Mouse (Mus musculus) limb, embryonic 13.5 days (tissue): ENCODE data around the gene Camta2. TPM values are rescaled to one million over a fixed set of nuclear protein-coding genes. Genes with fewer than 3 reads are reported as not detected.
A peak's percentile ranks its signal among the peaks of the same experiment; 100 is the strongest.

Experiments
- ATAC-seq: fragments of 200-750 bp; cut with Nextera tagmentation; 2 replicates; pipeline ENCODE4 v1.8.0; 2017; ENCODE audit warnings: low read depth, moderate number of reproducible peaks, moderate TSS enrichment; ENCODE audit not compliant: low FRiP score
- H3K27ac ChIP-seq: fragments of 300-500 bp; sonication (generic); 2 replicates; pipeline ENCODE4 v1.5.1; 2015; ENCODE audit warnings: inconsistent platforms, mild to moderate bottlenecking, moderate library complexity
- H3K27me3 ChIP-seq: fragments of 300-500 bp; sonication (generic); 2 replicates; pipeline ENCODE4 v1.6.1; 2015; ENCODE audit warnings: mild to moderate bottlenecking, inconsistent platforms
- H3K36me3 ChIP-seq: fragments of 300-500 bp; sonication (generic); 2 replicates; pipeline ENCODE4 v1.6.1; 2015; ENCODE audit warnings: inconsistent platforms, mild to moderate bottlenecking, moderate library complexity
- H3K4me1 ChIP-seq: fragments of 300-500 bp; sonication (generic); 2 replicates; pipeline ENCODE4 v1.6.1; 2015; ENCODE audit warnings: inconsistent platforms
- H3K4me2 ChIP-seq: fragments of 300-500 bp; sonication (generic); replicated peaks from 2 replicates; pipeline ENCODE4 v1.6.1; 2015; ENCODE audit warnings: inconsistent platforms, mild to moderate bottlenecking, moderate library complexity
- H3K4me3 ChIP-seq: fragments of 300-500 bp; sonication (generic); 2 replicates; pipeline ENCODE4 v1.5.1; 2015; ENCODE audit warnings: moderate library complexity, mild to moderate bottlenecking, inconsistent platforms
- H3K9ac ChIP-seq: fragments of 300-500 bp; sonication (generic); 2 replicates; pipeline ENCODE4 v1.6.1; 2015; ENCODE audit warnings: mild to moderate bottlenecking, inconsistent platforms
- H3K9me3 ChIP-seq: fragments of 300-500 bp; sonication (generic); 2 replicates; pipeline ENCODE4 v1.6.1; 2016; ENCODE audit warnings: inconsistent platforms
- WGBS: fragments of 180-500 bp; shearing (Covaris S2); methylation state at CpG from one replicate; pipeline ENCODE4 v1.1.7; 2015; 5-methylcytosine and 5-hydroxymethylcytosine counted together
- polyA plus RNA-seq: library from polyadenylated mRNA; unstranded; fragments of >200 nt; fragmentation: Nextera tagmentation; extraction: Ambion mirVana; gene quantifications from 2 replicates; pipeline ENCODE4 v1.2.1, GENCODE M21; 2015

Camta2 gene
- 11.8 and 15.1 TPM in 2 replicates for polyA plus RNA-seq

- peak within 1 kb of the TSS; percentile 86 for H3K27ac ChIP-seq
- H3K4me2 ChIP-seq = peak within 1 kb of the TSS; percentile 87
- H3K9me3 ChIP-seq = no peaks in the 10 kb centered on the region
- H3K36me3 ChIP-seq = peaks cover 29% of the 10 kb centered on the region
- peaks cover 24% of the 10 kb centered on the region for H3K4me1 ChIP-seq
- H3K27me3 ChIP-seq = no peaks in the 10 kb centered on the region
- peak within 1 kb of the TSS; percentile 86 for H3K4me3 ChIP-seq
- peak; percentile 83 for ATAC-seq
- peak within 1 kb of the TSS; percentile 86 for H3K9ac ChIP-seq
- whole genome bisulfite sequencing = under 1% methylated on average over 54 of the region's 55 CpGs
These were observed at the start of gene Camta2 for GRCm38 (mm10) chr11:70687601-70688199. Gene Camta2, minus strand, starts transcription at chr11:70688105.

- no peak overlapping the region for H3K27ac ChIP-seq
- 0 out of 2 replicates have a peak, but pooled peaks cover 3% of the 10 kb centered on the region for H3K4me1 ChIP-seq
- peaks cover 13% of the 10 kb centered on the region for H3K36me3 ChIP-seq
- WGBS = 20% methylated on average over 5 of the region's 5 CpGs
- no peaks in the 10 kb centered on the region for H3K9me3 ChIP-seq
- H3K4me3 ChIP-seq = no peak overlapping the region
- no peaks in the 10 kb centered on the region for H3K27me3 ChIP-seq
- ATAC-seq = no peak
- no peak overlapping the region for H3K4me2 ChIP-seq
- no peak overlapping the region; the same call in 1 of the 2 replicates for H3K9ac ChIP-seq
These were observed 45.4 kb upstream of the Camta2 start for GRCm38 (mm10) chr11:70733256-70733655.

DNA sequence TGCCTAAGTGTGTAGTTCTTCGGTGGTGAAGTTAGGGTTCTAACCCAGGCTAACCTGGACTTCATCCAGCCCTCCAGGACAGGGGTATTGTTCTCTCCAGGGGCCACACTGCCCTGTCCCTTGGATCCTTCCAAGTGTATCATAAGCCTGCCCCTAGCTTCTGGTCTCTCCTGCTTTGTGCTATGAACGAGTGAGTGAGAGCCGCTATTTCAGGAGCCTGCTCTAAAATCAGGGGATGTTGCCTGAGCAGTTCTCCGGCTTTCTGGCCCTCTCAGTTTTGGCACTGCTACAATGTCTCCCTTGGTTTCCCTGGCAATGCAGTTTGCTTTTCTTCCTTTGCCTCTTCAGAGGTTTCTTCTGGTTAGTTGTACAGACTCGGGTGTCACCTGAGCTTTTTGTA is 43.3 kb upstream of the Camta2 start:
- Histone ChIP-seq H3K9me3 (no peaks in the 10 kb centered on the region), H3K4me3 (no peak overlapping the region), H3K4me1 (0 out of 2 replicates have a peak, but pooled peaks cover 3% of the 10 kb centered on the region), H3K36me3 (peaks cover 34% of the 10 kb centered on the region), H3K27me3 (no peaks in the 10 kb centered on the region), H3K27ac (no peak overlapping the region), H3K9ac (no peak overlapping the region), H3K4me2 (no peak overlapping the region)
- WGBS = 64% methylated on average over 5 of the region's 5 CpGs
- ATAC-seq = no peak

DNA sequence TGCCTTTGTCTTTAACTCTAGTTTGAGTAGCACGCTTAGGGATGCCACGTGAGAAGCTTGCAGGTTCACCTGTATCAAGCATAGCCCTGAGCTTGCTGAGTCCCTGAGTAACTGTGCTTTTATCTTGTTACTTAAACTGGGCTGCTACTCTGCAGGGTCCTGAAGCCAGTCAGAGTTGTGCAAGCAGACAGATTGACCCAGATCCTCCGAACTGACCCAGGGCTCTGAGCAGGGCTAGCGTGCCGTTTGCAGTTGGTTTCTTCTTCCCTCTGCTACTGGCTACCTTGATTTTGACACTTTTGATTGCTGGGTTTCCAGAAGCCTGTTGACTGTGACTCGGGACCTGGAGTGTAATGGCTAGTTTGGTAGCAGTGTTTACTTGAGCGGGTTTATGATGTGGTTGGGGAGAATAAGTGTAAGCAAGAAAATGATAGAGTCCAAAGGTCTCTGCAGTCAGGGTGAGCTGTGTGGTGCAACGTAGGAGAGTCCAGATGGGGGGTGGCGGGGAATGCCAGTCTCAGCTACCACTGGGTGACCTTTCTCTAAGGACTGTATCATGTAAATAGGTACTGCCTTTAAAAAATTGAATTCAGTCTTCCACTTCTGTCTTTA is 42.6 kb upstream of the Camta2 start:
- no peak overlapping the region for H3K9ac ChIP-seq
- ATAC-seq = no peak
- whole genome bisulfite sequencing = 74% methylated on average over 9 of the region's 9 CpGs
- no peak overlapping the region for H3K4me3 ChIP-seq
- H3K36me3 ChIP-seq = peaks cover 40% of the 10 kb centered on the region
- H3K9me3 ChIP-seq = no peaks in the 10 kb centered on the region
- no peak overlapping the region for H3K27ac ChIP-seq
- 0 out of 2 replicates have a peak, but pooled peaks cover 3% of the 10 kb centered on the region for H3K4me1 ChIP-seq
- H3K27me3 ChIP-seq = no peaks in the 10 kb centered on the region
- H3K4me2 ChIP-seq = no peak overlapping the region

DNA sequence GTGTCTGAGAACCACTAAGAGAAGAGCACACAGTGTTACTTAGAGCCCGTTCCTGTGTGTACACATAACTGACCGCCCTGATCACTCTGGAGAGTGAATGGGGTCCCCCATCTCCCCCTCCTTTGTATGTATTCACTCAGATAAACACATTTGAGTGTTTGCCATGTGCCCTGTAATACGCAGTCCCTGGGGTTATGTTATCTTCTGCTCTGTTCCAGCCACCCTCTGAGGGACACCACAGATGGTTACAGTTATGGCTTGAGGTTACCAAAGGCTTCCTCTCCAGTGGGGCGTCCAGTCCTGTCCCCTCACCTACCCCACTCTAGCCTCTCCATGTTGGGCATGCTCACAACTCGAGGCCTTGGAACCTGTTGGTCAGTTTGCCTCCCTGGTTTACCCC is 39.5 kb upstream of the Camta2 start:
- H3K27me3 ChIP-seq = no peaks in the 10 kb centered on the region
- 89% methylated on average over 5 of the region's 5 CpGs for WGBS
- no peaks in the 10 kb centered on the region for H3K4me1 ChIP-seq
- H3K27ac ChIP-seq = no peak overlapping the region
- no peak overlapping the region for H3K9ac ChIP-seq
- H3K4me2 ChIP-seq = no peak overlapping the region
- H3K36me3 ChIP-seq = peaks cover 66% of the 10 kb centered on the region
- no peak overlapping the region for H3K4me3 ChIP-seq
- no peak; the same call in 1 of the 2 replicates for ATAC-seq
- no peaks in the 10 kb centered on the region for H3K9me3 ChIP-seq

DNA sequence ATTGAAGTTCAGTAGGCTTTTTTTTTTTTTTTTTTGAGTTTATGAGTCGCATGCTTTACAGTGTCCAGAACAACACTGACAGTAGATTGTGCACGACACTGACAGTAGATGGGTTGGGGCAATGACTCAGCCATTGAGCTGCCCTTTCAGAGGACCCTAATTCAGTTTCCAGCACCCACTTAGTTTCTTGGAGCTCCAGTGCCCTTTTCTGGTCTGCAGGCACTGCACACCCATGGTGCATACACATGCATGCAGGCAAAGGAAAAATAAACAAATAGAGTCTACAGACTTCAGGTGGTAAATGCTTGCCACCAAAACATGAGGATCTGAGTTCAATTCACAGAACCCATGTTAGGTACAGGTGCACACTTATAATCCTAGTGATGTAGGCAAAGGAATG is 38.7 kb upstream of the Camta2 start:
- peaks cover 74% of the 10 kb centered on the region for H3K36me3 ChIP-seq
- no peak for ATAC-seq

DNA sequence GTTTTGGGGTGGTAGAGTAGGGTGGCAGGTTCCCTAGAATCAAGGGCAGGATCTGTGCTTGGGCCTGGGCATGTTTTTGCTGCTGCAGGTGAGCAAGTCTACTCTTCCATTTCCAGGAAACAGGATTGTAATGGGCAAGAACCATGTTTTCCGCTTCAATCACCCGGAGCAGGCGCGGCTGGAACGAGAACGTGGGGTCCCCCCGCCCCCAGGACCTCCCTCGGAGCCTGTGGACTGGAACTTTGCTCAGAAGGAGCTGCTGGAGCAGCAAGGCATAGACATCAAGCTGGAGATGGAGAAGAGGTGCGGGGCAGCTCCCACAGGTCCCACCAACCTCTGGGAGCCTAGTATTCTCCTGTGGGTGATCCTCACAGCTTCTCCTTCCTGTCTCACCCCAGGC is 36.8 kb upstream of the Camta2 start:
- no peak for ATAC-seq
- H3K27me3 ChIP-seq = no peaks in the 10 kb centered on the region
- no peak overlapping the region for H3K9ac ChIP-seq
- H3K36me3 ChIP-seq = peaks cover 91% of the 10 kb centered on the region
- no peak overlapping the region for H3K27ac ChIP-seq
- no peaks in the 10 kb centered on the region for H3K4me1 ChIP-seq
- H3K4me2 ChIP-seq = no peak overlapping the region
- H3K4me3 ChIP-seq = no peak overlapping the region
- no peaks in the 10 kb centered on the region for H3K9me3 ChIP-seq
- 95% methylated on average over 9 of the region's 9 CpGs for WGBS

More for the DNA sequence above, 38.7 kb upstream of the Camta2 start:
- no peak overlapping the region for H3K9ac ChIP-seq
- no peak overlapping the region for H3K27ac ChIP-seq
- no peaks in the 10 kb centered on the region for H3K9me3 ChIP-seq
- 92% methylated on average over 2 of the region's 2 CpGs for WGBS
- H3K4me3 ChIP-seq = no peak overlapping the region
- H3K4me2 ChIP-seq = no peak overlapping the region
- H3K27me3 ChIP-seq = no peaks in the 10 kb centered on the region
- H3K4me1 ChIP-seq = no peaks in the 10 kb centered on the region

DNA sequence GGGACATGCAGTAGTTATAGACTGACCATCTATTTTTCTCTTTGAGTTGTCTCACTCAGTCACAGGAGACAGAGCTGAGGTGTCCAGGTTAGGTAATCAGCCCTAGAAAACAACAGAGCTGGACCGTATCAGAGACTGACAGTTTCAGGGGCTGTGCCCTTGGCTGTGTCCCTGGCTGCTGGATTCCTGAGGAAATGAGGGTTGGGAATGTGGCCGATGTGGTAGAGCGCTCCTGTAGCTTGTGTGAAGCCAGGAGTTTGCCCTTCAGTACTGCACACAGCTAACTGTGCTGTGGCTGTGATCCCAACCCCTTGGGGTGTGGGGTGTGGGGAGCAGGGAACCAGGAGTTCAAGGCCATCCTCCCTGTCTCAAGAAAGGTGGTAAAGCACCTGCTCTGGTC is 33.2 kb upstream of the Camta2 start:
- ATAC-seq = no peak
- Histone ChIP-seq H3K27me3 (no peaks in the 10 kb centered on the region), H3K4me3 (no peak overlapping the region), H3K36me3 (peaks cover 94% of the 10 kb centered on the region), H3K9ac (no peak overlapping the region), H3K9me3 (no peaks in the 10 kb centered on the region), H3K4me1 (no peaks in the 10 kb centered on the region), H3K27ac (no peak overlapping the region), H3K4me2 (no peak overlapping the region)
- 97% methylated on average over 3 of the region's 3 CpGs for whole genome bisulfite sequencing

DNA sequence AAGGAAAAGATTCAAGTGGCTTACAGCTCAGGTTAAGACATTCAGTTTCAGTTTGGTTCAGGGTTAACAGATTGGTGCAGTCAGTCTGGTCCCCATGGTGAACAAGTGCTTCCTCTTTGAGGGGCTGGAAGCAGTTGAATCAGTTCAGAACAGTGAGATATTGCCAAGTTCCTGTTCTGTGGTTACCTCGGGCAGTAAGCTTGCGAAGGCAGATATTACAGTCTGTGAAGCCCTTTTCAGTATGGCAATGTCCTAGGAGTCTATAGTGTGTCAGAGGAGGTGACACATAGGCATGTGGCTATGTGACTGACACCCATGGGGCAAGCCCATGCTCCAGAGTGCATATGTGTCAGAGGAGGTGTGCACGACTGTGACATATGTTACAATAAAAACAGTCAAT is 32.7 kb upstream of the Camta2 start:
- H3K4me3 ChIP-seq = no peak overlapping the region
- H3K27ac ChIP-seq = no peak overlapping the region
- WGBS = 90% methylated on average over 3 of the region's 3 CpGs
- peaks cover 94% of the 10 kb centered on the region for H3K36me3 ChIP-seq
- no peaks in the 10 kb centered on the region for H3K9me3 ChIP-seq
- H3K9ac ChIP-seq = no peak overlapping the region
- H3K27me3 ChIP-seq = no peaks in the 10 kb centered on the region
- ATAC-seq = no peak
- H3K4me2 ChIP-seq = no peak overlapping the region
- H3K4me1 ChIP-seq = no peaks in the 10 kb centered on the region

GRCm38 (mm10) chr11:70718481-70718880 is 30.6 kb upstream of the Camta2 start:
- no peak overlapping the region for H3K9ac ChIP-seq
- H3K27ac ChIP-seq = no peak overlapping the region
- WGBS = 81% methylated on average over 5 of the region's 5 CpGs
- no peaks in the 10 kb centered on the region for H3K9me3 ChIP-seq
- H3K36me3 ChIP-seq = peaks cover 85% of the 10 kb centered on the region
- no peak overlapping the region for H3K4me2 ChIP-seq
- H3K4me3 ChIP-seq = no peak overlapping the region
- no peak for ATAC-seq
- no peaks in the 10 kb centered on the region for H3K4me1 ChIP-seq
- no peaks in the 10 kb centered on the region for H3K27me3 ChIP-seq

- no peak overlapping the region for H3K9ac ChIP-seq
- ATAC-seq = no peak
- no peaks in the 10 kb centered on the region for H3K4me1 ChIP-seq
- WGBS = 96% methylated on average over 6 of the region's 6 CpGs
- H3K27ac ChIP-seq = no peak overlapping the region
- H3K36me3 ChIP-seq = peaks cover 84% of the 10 kb centered on the region
- no peaks in the 10 kb centered on the region for H3K27me3 ChIP-seq
- no peak overlapping the region for H3K4me2 ChIP-seq
- no peak overlapping the region for H3K4me3 ChIP-seq
- no peaks in the 10 kb centered on the region for H3K9me3 ChIP-seq
These were observed 27.9 kb upstream of the Camta2 start for GRCm38 (mm10) chr11:70715832-70716231.

DNA sequence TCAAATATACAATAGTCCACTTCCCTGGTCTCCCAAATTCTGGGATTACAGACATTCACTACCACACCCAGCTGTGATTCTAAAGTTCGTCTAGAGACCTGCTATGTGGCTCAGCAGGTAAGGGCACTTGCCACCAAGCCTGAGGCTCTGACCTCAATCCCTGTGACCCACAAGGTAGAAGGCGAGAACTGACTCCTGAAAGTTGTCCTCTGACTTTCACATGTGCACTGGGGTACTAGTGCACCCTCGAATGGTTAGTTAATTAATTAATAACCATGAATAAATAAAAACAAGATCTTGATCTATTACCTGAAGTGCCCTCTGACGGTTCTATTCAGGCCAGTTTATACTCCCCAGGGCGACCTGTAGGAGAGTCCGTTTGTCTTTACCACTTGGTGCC is 25.3 kb upstream of the Camta2 start:
- H3K36me3 ChIP-seq = peaks cover 84% of the 10 kb centered on the region
- 88% methylated on average over 6 of the region's 6 CpGs for WGBS

GRCm38 (mm10) chr11:70711026-70711425 is 23.1 kb upstream of the Camta2 start:
- 93% methylated on average over 10 of the region's 10 CpGs for WGBS
- Histone ChIP-seq H3K9me3 (no peaks in the 10 kb centered on the region), H3K27ac (no peak overlapping the region), H3K4me2 (no peak overlapping the region), H3K9ac (no peak overlapping the region), H3K27me3 (no peaks in the 10 kb centered on the region), H3K4me3 (no peak overlapping the region), H3K36me3 (peaks cover 84% of the 10 kb centered on the region), H3K4me1 (no peaks in the 10 kb centered on the region)
- no peak for ATAC-seq

More for the DNA sequence above, 25.3 kb upstream of the Camta2 start:
- no peak overlapping the region for H3K4me3 ChIP-seq
- no peak for ATAC-seq
- no peaks in the 10 kb centered on the region for H3K27me3 ChIP-seq
- H3K4me1 ChIP-seq = no peaks in the 10 kb centered on the region
- H3K9ac ChIP-seq = no peak overlapping the region
- H3K4me2 ChIP-seq = no peak overlapping the region
- H3K27ac ChIP-seq = no peak overlapping the region
- no peaks in the 10 kb centered on the region for H3K9me3 ChIP-seq
